Mouse (Mus musculus) spleen, adult 10 weeks (tissue): ENCODE data around the gene Slc28a1. TPM values are rescaled to one million over a fixed set of nuclear protein-coding genes. Genes with fewer than 3 reads are reported as not detected.

Source experiments
- polyA plus RNA-seq: library from polyadenylated mRNA; stranded (reverse); fragments of 350-450 nt; fragmentation: Illumina TruSeq; extraction: RNeasy Lipid Tissue Mini Kit (QIAGEN cat#74804); gene quantifications from one replicate; pipeline ENCODE4 v1.2.3, GENCODE M21; 2015; ENCODE audit warnings: low replicate concordance; ENCODE audit not compliant: insufficient read depth

Gene Slc28a1
- not detected for polyA plus RNA-seq

DNA sequence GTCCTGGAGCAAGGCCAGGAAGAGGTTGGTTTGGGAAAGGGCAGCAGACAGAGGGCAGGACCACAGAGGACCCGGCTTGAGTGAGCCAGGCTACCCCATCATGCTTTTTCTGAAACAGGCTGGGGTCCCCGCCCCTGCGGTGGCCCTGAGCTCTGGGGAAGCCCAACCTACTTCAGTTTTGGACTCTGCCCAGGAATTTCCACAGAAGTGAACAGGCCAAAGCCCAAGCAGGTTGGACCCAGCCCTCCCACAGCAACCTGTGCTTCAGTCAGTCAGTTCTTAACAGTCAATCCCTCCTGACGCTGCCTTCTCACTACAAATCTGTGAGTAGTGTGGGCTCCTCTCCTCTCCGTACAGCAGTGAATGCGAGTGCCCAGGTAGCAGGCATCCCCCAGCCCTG, at the start of gene Slc28a1:
Gene Slc28a1 (plus strand): TSS at position 245 of the 400 bp plus-strand sequence.

DNA sequence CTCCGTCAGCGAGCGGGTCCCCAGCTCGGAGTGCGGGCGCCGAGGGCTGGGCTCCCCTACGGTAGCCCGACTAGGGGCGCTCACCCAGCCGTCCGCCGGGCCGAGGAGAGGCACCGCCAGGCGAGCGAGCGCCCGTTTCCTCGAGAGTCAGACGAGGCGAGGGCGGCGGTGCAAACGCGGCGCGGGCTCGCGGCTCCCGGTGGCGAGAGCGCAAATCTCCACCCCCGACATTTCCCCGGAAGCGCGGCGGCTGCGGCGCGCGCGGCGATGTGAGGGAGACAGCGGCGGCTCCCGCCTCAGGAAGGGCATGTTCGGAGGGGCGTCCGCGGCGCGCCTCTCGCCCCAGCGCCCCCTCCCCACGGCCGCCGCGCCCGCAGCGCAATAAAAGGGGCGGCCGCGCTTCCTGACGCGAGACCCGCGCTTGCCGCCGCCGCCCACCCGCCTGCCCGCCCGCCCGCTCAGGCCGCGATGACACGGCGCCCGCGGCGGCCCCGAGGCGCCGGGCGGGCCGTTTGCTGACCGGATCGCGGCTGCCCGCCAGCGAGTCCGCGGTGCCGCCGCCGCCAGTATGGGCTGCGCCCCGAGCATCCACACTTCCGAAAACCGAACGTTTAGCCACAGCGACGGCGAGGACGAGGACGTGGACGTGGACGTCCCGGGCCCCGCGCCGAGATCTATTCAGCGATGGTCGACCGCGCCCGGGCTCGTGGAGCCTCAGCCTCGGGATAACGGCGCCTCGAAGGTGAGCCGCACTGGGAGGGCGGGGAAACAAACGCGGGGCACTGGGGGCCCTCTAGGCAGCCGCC, 99.0 kb downstream of the Slc28a1 start, which contains the start of gene Pde8a:
Gene Pde8a (plus strand): TSS at position 250 of the 806 bp plus-strand sequence.

Other genes starting within 250 kb of the Slc28a1 start
- 29.1 TPM for gene Wdr73, start 213.5 kb upstream of the Slc28a1 start, polyA plus RNA-seq
- gene Nmb, start 209.7 kb upstream of the Slc28a1 start, polyA plus RNA-seq: 9.1 TPM
- gene Sec11a, start 167.0 kb upstream of the Slc28a1 start, polyA plus RNA-seq: 118 TPM
- gene Zfp592, start 121.1 kb upstream of the Slc28a1 start, polyA plus RNA-seq: 47.1 TPM
- gene Alpk3, start 57.2 kb upstream of the Slc28a1 start, polyA plus RNA-seq: 0.22 TPM
- gene Pde8a, start 98.8 kb downstream of the Slc28a1 start, polyA plus RNA-seq: 15.1 TPM
- 2,163 TPM for gene Rps17, start 230.5 kb downstream of the Slc28a1 start, polyA plus RNA-seq